Mouse (Mus musculus) C2C12 (cell line): ENCODE data around the gene Mical2.

ENCODE experiments used
- CEBPB ChIP-seq: IDR thresholded peaks from one replicate; pipeline ENCODE4 v1.6.1; 2011; ENCODE audit warnings: low read depth, mild to moderate bottlenecking, control low read depth, moderate library complexity
- CTCF ChIP-seq: IDR thresholded peaks from one replicate; pipeline ENCODE4 v1.5.1; 2011; ENCODE audit not compliant: control insufficient read depth, insufficient read depth, insufficient read length
- FOSL1 ChIP-seq: IDR thresholded peaks from one replicate; pipeline ENCODE4 v1.8.0; 2011; ENCODE audit warnings: mild to moderate bottlenecking, low read length; ENCODE audit not compliant: poor library complexity, insufficient read depth, severe bottlenecking
- MAX ChIP-seq: IDR thresholded peaks from one replicate; pipeline ENCODE4 v1.6.1; 2011; ENCODE audit warnings: mild to moderate bottlenecking, control low read depth
- MYOD1 ChIP-seq: IDR thresholded peaks from one replicate; pipeline ENCODE4 v1.6.1; 2011; ENCODE audit warnings: low read depth; ENCODE audit not compliant: control insufficient read depth, insufficient read length
- MYOG ChIP-seq: IDR thresholded peaks from one replicate; pipeline ENCODE4 v1.6.1; 2011; ENCODE audit not compliant: control insufficient read depth, insufficient read length; ENCODE audit errors: extremely low read depth
- USF1 ChIP-seq: IDR thresholded peaks from one replicate; pipeline ENCODE4 v1.6.1; 2011; ENCODE audit warnings: low read depth, mild to moderate bottlenecking, control low read depth, moderate library complexity

DNA sequence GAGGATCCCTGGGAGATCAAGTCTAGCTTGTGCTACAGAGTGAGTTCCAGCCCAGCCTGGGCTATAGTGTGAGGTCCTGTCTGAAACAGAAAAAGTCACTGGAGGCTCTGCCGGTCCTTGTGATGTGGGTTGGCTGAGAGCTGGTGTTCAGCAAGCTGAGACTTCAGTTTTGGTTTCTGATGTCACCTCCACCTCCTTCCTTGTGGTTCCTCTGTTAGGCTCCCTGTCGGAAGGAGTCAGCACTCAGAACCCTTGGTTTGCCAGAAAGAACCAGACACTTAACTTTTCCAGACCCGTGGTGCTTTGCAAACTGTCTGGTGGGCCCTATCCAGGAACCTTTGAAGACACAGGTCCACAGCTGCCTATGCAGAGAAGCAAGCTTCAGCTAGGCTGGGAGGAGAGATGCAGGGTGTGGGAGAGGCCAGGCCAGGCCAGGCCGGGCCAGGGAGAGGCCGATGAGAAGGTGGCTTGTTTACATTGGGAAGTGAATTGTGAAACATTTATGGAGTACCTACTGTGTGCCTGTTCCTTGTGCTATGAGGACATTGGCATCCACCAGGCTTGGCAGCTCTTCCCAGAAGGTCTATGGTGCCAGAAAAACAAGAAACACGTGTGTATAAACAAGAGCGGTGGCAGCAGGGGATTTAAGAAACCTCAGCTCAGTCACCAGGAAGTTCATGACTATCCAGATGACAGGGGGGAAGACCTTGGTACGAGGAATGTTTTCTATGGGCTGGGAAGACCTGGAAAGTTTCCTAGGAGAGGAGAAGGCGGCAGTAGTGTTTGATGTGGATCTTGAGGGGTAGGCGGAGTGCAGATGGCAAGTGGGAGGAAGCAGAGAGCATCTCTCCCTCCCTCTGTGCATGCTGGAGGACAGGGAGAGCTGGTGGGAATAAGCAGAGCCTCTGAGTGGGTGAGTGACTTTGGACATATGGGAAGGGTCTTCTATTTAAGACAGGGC lies 13.4 kb downstream of the Mical2 start:
- TF ChIP-seq CTCF (no peak), USF1 (no peak), MAX (no peak), MYOD1 (no peak), CEBPB (no peak), FOSL1 (no peak), MYOG (no peak)
